Mouse (Mus musculus) urinary bladder, postnatal 36 days (tissue): ENCODE results near the gene Chil1.

Experiments used
- DNase-seq, 2 experiments: peaks; one replicate each; pipeline ENCODE4 v3.0.0; 2022; ENCODE audit warnings: low spot score in 2 of 2, mixed read lengths in 1 of 2

The Chil1 gene

GRCm38 (mm10) chr1:134205296-134206018 lies 23.5 kb downstream of the Chil1 start:
- DNase-seq = no peak

GRCm38 (mm10) chr1:134206085-134206484 lies 24.1 kb downstream of the Chil1 start:
- no peak for DNase-seq

- DNase-seq = no peak
Measured at GRCm38 (mm10) chr1:134210179-134210755, 28.3 kb downstream of the Chil1 start.

- no peak for DNase-seq
Measured at GRCm38 (mm10) chr1:134211043-134211442, 29.1 kb downstream of the Chil1 start.

GRCm38 (mm10) chr1:134211631-134212030 lies 29.7 kb downstream of the Chil1 start:
- no peak for DNase-seq

- no peak for DNase-seq
Measured at GRCm38 (mm10) chr1:134212351-134212750, 30.4 kb downstream of the Chil1 start.

- DNase-seq = no peak
Measured at GRCm38 (mm10) chr1:134213405-134213804, 31.4 kb downstream of the Chil1 start.

- DNase-seq = no peak
Measured at GRCm38 (mm10) chr1:134215059-134215458, 33.1 kb downstream of the Chil1 start.

- no peak for DNase-seq
Measured at GRCm38 (mm10) chr1:134215751-134216628, 34.0 kb downstream of the Chil1 start.

- no peak for DNase-seq
Measured at GRCm38 (mm10) chr1:134216629-134216971, 34.6 kb downstream of the Chil1 start.

GRCm38 (mm10) chr1:134217028-134217481 lies 35.1 kb downstream of the Chil1 start:
- peak in 1 of 2 experiments; percentile 36 for DNase-seq

- no peak for DNase-seq
Measured at GRCm38 (mm10) chr1:134217942-134218341, 36.0 kb downstream of the Chil1 start.

- no peak for DNase-seq
Measured at GRCm38 (mm10) chr1:134219608-134220007, 37.6 kb downstream of the Chil1 start.

- DNase-seq = no peak
Measured at GRCm38 (mm10) chr1:134221172-134221571, 39.2 kb downstream of the Chil1 start.

- no peak for DNase-seq
Measured at GRCm38 (mm10) chr1:134222122-134223055, 40.4 kb downstream of the Chil1 start.

GRCm38 (mm10) chr1:134224649-134225227 lies 42.8 kb downstream of the Chil1 start:
- no peak for DNase-seq

GRCm38 (mm10) chr1:134225375-134225774 lies 43.4 kb downstream of the Chil1 start:
- no peak for DNase-seq

- no peak for DNase-seq
Measured at GRCm38 (mm10) chr1:134226739-134227138, 44.8 kb downstream of the Chil1 start.

GRCm38 (mm10) chr1:134229806-134230575 lies 48.0 kb downstream of the Chil1 start:
- no peak for DNase-seq

GRCm38 (mm10) chr1:134230638-134231228 lies 48.8 kb downstream of the Chil1 start:
- DNase-seq = no peak
